Mouse (Mus musculus) embryonic fibroblast, embryonic 13.5 days (primary cell): Measurements from ENCODE around the gene Trpv4. TPM values are rescaled to one million over a fixed set of nuclear protein-coding genes. Genes with fewer than 3 reads are reported as not detected.

Source experiments
- H3K27ac ChIP-seq: 2 replicates; pipeline ENCODE4 v1.5.1; 2012; ENCODE audit warnings: low read length, control low read depth, inconsistent platforms; ENCODE audit not compliant: insufficient read depth
- H3K4me1 ChIP-seq: 2 replicates; pipeline ENCODE4 v1.6.1; 2011; ENCODE audit warnings: low read length; ENCODE audit not compliant: control insufficient read depth, insufficient read depth
- H3K4me3 ChIP-seq: 2 replicates; pipeline ENCODE4 v1.5.1; 2011; ENCODE audit warnings: mild to moderate bottlenecking, control low read depth, low read length; ENCODE audit not compliant: insufficient read depth
- CTCF ChIP-seq: IDR thresholded peaks from 2 replicates; pipeline ENCODE4 v1.5.1; 2011; ENCODE audit warnings: mild to moderate bottlenecking, control low read depth, low read length, moderate library complexity, borderline replicate concordance; ENCODE audit not compliant: insufficient read depth
- POLR2A ChIP-seq: IDR thresholded peaks from 2 replicates; pipeline ENCODE4 v1.6.1; 2011; ENCODE audit warnings: low read depth, mild to moderate bottlenecking, control low read depth, low read length, moderate library complexity
- polyA plus RNA-seq: library from polyadenylated mRNA; stranded (reverse); fragments of >200 nt; gene quantifications from 2 replicates; pipeline ENCODE4 v1.2.4, GENCODE M21; 2011; ENCODE audit warnings: low read depth; ENCODE audit not compliant: missing spikeins, insufficient read length

Gene Trpv4
- polyA plus RNA-seq, 1 experiment = 1.1 TPM

DNA sequence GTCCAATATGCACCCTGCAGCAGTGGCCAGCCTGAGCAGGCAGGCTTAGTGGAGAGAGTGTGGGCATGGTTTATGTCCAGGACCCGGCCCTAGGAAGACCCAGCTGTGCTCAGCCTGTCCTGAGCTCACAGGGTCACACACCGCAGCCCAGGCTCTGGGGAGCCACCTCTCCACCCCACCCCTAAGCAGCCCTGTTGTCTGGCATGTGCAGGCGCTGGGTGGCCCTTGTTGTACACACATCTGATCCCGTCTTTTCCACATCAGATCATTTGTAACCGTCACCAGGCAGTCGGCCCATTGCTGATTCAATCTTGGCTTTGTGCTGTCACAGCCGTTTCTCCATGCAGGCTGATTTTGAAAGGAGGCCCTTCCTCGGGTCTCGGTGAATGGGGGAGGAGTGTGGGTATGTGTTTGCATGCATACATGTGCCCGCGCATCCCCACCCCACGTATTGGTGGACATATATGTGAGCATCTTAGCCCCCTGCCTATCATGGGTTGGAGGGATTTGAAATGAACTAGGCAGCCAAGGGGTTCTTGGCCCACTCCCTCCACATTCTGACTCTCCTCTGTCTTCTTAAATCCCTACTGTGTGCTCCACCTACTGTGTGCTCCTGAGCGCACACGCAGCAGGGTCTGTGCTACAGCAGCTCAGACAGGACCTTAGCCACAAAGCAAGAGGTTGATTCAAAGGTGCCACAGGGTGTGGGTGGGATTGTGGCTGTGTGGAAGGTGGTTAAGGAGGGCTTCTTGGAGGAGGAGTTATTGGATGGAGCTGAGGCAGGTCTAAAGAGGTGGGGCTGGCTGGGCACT lies 73.7 kb downstream of the Trpv4 start:
- Histone ChIP-seq H3K4me1 (no peaks in the 10 kb centered on the region), H3K27ac (no peak overlapping the region), H3K4me3 (no peak overlapping the region)
- TF ChIP-seq CTCF (no peak), POLR2A (no peak)

GRCm38 (mm10) chr5:114583490-114584175 lies 74.6 kb downstream of the Trpv4 start:
- Histone ChIP-seq H3K4me1 (no peaks in the 10 kb centered on the region), H3K27ac (no peak overlapping the region), H3K4me3 (no peak overlapping the region)
- no peak for TF ChIP-seq POLR2A
- TF ChIP-seq CTCF = no peak

DNA sequence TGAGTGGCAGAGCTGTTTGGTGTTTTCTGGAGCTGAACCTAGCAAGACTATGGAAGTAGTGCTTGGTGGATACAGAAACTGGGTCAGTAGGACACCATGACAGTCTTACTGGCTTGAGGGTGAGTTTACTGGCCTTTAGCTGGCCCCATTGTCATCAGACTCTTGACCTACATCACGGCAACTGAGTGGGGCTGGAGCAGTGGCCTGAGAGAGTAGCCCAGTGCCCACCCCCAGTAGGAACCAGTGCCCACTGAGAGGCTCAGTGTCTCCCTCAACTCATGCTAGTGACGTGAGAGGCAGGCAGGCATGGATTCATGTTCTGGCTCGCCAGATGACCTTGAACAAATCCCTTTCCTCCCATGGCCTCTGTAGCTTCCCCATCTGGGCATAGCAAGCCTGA lies 75.2 kb downstream of the Trpv4 start:
- no peaks in the 10 kb centered on the region for H3K4me1 ChIP-seq
- H3K4me3 ChIP-seq = no peak overlapping the region
- H3K27ac ChIP-seq = no peak overlapping the region
- TF ChIP-seq POLR2A (no peak), CTCF (no peak)

DNA sequence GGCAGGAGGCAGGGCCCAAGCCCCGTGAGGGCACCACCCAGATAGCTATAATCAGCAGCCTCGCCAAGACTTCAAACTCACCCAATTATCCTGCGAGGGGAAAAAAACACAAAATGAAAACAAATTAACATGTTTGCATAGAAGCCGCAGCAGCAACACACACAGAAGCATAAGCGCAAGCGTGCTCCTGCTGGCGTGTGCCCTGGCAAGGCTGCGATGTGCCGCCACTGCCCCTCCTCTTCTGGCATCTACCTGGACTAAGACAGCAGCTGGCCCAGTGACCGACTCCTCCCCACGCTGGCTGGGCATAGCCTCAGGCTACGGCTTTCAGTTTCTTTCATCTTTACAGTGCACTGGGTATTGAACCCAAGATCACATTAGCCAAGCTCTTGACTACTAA lies 76.7 kb downstream of the Trpv4 start:
- no peak for TF ChIP-seq POLR2A
- TF ChIP-seq CTCF = no peak
- no peak overlapping the region for H3K27ac ChIP-seq
- H3K4me3 ChIP-seq = no peak overlapping the region
- H3K4me1 ChIP-seq = no peaks in the 10 kb centered on the region

DNA sequence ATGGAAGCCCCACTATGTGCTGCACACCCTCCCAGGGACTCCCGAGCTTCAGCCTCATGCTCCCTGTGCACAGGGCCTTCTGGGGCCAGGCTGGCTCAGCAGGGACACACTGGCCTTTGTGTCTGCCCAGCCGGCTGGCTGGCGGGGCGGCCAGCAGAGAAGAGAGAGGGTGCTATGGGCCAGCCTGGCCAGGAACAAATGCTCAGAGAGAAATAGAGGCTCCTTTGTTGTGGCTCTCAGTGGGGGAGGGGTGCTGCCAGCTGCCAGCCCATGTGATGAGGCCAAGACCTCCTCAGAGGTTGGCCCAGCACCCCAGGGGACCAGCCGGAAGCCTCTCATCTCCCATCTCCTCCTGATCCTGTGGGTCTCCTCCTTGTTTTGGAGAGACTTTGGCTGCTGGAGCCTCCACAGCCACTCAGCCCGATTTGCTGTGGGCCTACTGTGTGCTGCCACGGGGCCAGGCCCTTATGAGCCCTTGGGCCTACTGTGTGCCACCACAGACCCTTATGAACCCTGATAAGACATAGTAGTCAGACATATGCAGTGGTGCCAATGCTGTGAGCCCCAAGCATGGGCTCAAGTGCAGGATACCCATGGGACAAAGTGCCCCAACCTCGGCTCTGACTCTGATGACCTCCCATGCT lies 78.4 kb downstream of the Trpv4 start:
- Histone ChIP-seq H3K4me3 (no peak overlapping the region), H3K4me1 (no peaks in the 10 kb centered on the region), H3K27ac (no peak overlapping the region)
- TF ChIP-seq POLR2A (no peak), CTCF (no peak)

DNA sequence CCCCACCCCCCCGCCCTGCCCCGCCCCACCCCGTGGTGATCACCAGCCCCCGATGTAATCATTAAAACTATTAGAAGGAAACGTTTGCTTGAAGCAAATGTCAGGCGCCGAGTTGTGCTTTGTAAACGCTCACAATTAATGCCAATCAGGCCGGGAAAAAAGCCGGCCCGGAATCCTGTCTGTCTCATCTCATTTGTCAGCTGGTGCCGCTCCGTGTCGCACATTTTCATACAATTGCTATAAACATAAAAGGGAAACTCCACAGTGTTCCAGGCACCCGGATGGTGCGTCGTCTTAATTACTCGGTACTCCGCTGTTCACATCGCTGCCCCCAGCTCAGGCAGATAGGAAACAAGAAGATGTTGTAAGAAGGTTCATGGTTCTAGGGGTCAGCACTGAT lies 79.9 kb downstream of the Trpv4 start:
- Histone ChIP-seq H3K27ac (no peak overlapping the region), H3K4me3 (no peak overlapping the region), H3K4me1 (no peaks in the 10 kb centered on the region)
- TF ChIP-seq CTCF = no peak
- no peak for TF ChIP-seq POLR2A

DNA sequence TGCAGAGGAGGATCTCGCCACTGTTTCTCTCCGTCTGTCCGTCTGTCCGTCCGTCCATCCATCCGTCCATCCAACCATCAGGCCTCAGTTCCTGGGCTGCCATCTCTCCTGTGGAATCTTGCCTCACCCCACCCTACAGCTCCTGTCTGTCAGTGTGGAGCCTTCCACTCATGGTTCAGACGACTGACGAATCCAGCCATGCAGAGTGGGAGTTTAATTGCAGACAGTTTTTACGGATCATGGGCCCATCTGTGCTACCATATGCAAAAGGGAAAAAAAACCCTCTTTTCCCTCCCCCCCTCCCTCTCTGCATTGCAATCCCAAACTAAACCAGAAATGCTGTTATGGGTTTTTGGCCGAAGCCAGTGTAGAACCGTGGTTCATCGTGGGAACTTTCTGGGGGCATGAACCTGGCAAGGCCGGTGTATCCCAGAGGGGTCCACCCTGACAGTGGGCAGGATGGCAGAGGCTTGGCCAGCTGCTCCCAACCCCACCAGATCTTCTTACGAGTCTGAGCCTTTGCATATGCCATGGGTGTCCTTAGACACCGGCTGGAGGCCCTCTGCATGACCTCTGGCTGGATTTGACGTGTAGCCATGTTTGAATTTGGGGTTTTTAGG lies 82.1 kb downstream of the Trpv4 start:
- Histone ChIP-seq H3K4me1 (peaks cover 2% of the 10 kb centered on the region; the same call in 1 of the 2 replicates), H3K27ac (no peak overlapping the region), H3K4me3 (no peak overlapping the region)
- TF ChIP-seq CTCF (no peak), POLR2A (no peak)

- Histone ChIP-seq H3K4me3 (no peak overlapping the region), H3K4me1 (peaks cover 2% of the 10 kb centered on the region; the same call in 1 of the 2 replicates), H3K27ac (no peak overlapping the region)
- TF ChIP-seq CTCF (no peak), POLR2A (no peak)
These were observed 82.7 kb downstream of the Trpv4 start for GRCm38 (mm10) chr5:114575530-114575929.

DNA sequence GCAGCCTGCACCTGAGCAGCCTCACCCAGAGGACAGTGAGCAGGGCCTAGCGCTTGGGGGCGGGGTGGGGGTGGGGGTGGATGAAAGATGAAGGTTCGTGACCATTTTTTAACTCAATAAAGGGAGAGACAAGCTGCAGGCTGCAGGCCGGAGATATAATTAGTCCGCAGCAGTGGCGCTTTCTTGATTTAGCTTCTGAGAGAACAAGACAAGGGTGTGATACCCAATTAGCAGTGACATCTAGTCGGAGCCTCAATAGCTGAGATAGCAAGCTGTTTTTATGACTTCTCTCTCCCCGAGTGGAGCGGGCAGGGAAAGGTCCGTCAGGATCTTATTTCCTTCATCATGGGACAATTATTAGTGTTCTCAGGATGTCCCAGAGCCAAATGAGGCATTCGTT lies 83.2 kb downstream of the Trpv4 start:
- H3K27ac ChIP-seq = no peak overlapping the region
- no peak overlapping the region for H3K4me3 ChIP-seq
- TF ChIP-seq CTCF (no peak), POLR2A (no peak)
- peaks cover 2% of the 10 kb centered on the region; the same call in 1 of the 2 replicates for H3K4me1 ChIP-seq

DNA sequence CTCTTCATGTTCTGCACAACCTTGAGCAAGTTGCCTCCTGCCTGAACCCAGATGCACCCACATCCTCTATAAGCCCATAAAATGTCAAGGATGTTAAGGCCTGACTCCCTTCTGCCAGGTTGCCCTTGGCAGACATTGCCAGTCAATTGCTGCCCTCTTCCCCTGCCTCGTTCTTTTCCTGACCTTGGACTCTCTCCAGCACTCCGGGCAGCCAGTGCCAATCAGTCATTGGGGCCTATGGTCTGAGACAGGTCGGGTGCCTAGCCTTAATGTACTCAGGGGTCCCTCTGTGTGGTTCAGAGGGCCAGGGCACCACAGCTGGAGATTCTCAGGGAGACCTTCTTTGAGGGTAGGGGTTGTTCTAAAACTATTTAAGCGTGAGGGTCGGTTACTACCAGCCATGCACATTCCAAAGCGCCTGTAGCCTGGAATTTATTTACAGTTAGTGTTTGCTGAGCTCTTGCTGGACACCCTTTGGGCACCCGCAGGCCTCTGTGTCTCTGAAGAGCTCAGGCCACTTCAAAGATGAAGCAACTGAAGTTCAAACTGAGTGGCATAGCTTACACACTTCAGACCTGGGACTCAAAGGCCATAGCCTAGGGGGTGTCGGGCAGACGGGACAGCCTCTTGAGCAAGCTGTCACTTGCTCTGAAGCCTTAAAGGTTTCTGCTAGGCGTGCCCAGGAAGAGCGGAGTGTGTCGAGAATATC lies 84.1 kb downstream of the Trpv4 start:
- TF ChIP-seq CTCF (no peak), POLR2A (no peak)
- no peak overlapping the region for H3K4me3 ChIP-seq
- H3K4me1 ChIP-seq = peaks cover 2% of the 10 kb centered on the region; the same call in 1 of the 2 replicates
- no peak overlapping the region for H3K27ac ChIP-seq
